Mouse (Mus musculus): ENCODE results near the gene St14.

St14 gene

GRCm38 (mm10) chr9:31122464-31123030, 9.1 kb downstream of the St14 start:
- DNase-seq (ENCODE audit: low read depth), result no peak

DNA sequence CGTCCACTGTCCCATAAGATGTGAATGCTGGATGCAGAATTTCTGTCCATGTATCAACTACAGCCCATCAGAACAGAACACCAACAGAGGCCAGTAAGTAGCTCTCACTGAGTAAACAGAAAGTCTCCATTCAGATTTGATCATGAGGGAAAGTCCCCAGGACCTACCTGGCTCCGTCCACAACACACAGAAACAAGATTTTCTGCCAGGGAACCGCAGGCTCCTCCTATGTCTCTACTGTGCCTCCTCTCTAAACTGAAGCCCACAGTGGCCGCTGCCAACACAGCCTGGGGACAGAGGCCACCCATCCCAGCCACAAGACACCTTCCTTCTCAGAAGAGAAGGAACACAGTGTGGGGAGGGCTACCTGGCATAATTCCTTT, 11.1 kb downstream of the St14 start:
- no peak for DNase-seq (ENCODE audit: low read depth)

DNA sequence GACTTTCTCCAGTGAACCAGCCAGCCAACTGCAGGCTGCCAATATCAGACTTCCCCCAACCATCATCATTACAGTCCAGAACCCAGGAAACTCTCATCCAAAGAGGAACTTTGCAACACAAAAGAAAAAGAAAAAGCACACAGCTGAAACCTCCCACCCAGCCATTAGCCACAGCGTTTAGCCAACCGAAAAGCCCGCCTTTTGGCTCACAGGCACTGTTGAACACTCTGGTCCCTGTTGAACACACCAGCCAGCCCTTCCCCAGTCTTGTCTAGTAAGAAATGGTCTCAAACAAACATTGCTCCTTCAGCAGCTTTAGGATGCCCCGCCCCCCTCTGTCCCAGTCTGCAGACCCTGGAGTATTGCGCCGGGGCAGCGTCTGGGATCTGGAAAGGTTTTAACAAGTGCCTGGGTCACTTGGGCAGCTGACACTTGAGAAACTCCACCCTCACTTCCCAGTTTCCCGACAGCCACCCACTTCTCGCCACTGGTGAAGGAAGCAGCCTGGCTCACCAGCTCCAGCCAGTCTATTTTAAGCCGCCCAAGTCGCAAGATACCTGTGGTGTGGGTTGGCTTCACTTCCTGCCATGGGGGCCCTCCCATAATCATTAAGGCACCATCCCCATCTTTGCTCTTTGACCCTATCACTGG, 11.6 kb downstream of the St14 start:
- no peak for DNase-seq (ENCODE audit: low read depth)

GRCm38 (mm10) chr9:31119405-31119804, 12.2 kb downstream of the St14 start:
- DNase-seq (ENCODE audit: low read depth), result no peak

DNA sequence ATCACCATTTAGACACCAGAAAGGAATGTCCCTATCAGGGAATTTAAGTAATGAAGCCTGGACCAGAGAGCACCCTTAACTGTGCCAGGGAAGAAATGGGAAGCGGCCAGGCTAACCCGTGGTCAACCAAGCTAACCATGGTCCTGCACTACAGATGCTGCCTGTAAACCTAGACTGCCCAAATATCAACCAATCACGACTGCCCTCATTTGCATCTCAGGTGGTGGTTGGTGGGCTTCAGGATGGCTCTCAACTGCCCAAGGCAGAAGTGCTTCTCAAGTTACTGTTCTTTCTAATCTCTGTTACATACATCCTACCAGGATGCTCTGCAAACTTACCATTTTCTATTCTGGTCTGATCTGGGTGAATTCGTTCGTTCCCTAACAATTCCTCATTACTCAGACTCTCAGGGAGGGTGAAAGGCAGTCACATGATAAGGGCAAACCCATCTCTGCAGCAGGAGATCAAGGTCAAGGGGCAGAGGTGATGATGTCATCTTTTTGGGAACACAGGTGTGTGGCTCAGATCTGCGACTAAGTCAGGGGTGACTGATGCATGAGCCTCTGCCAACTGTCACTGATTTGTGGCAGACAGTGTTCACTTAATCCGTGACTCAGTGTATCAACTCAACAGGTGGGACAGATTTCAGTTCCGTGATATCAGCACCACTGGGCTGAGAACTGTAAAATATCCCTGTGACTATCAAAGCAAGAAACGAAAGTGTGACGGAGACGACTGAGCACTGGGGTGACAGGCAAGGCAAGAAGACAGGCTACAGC, 12.9 kb downstream of the St14 start:
- DNase-seq (ENCODE audit: low read depth), result no peak

GRCm38 (mm10) chr9:31117488-31117887, 14.2 kb downstream of the St14 start:
- no peak for DNase-seq (ENCODE audit: low read depth)

DNA sequence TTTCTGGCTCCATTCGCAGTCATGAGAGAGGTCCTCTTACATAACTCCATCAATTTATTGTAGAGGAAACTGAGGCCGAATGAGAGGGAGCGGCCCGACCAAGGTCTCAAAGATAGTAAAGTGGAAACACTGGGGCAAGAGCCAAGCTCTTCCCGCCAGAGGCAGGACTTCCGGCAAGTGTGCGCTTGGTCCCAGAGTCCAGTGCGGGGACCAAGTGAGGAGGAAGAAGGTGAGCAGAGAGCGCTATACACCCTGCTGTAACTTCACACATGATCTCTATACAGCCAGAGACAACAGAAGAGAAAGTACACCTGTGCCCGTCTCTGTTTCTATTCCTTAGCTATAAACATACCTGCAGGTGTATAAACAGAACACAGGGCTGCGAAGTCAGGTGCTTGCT, 14.6 kb downstream of the St14 start:
- DNase-seq (ENCODE audit: low read depth), result no peak

DNA sequence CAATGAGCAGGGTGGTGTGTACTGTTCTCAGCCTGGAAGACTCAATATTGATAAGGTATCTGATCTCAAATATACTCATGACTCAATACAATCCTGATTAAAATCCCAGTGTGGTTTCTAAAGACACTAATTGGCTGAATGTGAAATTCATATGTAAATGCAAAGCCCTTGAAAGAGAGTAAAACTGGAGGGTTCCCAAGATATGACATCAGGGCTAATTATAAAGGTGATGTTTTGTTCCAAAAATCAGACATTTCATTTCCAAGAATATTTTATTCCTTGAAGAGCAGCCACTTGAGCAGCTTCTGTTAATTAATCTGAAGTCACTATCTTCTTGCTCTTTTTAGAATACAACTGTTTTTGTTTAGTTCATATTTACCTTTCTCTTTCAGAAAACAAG, 16.1 kb downstream of the St14 start:
- no peak for DNase-seq (ENCODE audit: low read depth)

- no peak for DNase-seq (ENCODE audit: low read depth)
Measured at GRCm38 (mm10) chr9:31108464-31108863, 23.2 kb downstream of the St14 start.

DNA sequence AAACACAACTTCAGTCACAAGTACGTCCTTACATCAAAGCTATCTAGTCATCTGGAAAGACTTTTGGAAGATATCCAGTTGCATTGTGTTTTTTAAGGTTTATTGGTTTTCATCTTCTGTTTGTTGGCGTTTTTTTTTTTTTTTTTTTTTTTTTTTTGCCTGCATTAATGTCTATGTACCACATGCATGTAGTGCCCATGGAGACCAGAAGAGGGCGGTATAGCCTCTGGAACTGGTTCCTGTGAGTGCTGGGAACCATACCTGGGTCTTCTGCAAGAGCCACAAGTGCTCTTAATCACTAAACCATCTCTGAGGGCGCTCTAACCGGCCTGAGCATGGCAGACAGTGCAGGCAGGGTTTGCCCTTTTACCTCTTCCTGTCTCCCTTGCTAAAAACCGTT, 33.5 kb downstream of the St14 start:
- DNase-seq (ENCODE audit: low read depth), result no peak

GRCm38 (mm10) chr9:31097088-31098082, 34.3 kb downstream of the St14 start:
- no peak for DNase-seq (ENCODE audit: low read depth)

DNA sequence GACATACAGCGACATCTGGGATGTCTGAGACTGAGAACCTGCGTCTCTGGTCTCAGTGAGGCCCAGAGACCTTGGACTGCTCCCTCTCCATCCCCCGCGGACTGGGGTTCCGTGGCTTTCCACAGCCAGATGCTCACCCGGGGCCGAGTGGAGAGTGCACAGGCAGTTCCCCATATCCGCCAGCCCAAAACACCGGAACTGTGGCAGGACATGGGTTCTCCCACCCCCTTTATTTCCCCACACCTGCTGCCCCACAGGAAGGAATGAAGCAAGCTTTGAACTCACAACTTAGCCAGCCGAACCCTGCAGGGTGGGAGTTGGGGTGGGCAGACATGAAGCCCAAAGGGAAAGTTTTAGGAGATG, 38.8 kb downstream of the St14 start:
- no peak for DNase-seq (ENCODE audit: low read depth)

DNA sequence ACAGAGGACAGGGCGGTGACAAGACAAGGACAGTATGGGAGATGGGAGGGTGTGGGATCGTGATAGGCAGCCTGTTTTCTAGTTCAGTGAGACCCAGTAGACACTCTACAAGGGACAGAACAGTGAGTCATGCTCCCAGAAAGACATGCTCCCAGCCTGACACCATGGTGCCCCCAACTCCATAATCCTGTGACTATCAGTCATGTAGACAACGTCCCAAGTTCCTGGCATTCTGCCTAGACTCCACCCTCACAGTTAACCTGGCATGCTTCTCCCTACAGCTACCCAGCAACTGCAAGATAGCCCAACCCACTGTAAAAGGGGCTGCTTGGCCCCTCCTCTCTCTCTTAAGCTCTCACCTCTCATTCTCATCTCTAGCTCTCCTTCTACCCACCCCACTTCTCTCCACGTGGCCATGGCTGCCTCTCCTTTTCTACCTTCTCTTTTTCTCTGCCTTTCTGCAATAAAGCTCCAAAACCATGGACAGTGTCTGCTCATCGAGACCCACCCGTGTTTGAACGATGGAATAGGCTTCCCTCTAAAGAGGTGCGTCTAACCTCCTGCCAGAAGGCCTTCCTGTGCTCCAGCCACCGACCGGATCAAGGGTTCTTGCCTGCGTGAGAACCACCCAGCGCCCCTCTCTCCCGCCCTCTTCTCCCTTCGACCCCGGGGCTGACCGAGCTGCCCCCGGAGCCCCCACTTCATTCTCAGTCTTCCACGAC, 39.4 kb downstream of the St14 start:
- no peak for DNase-seq (ENCODE audit: low read depth)

DNA sequence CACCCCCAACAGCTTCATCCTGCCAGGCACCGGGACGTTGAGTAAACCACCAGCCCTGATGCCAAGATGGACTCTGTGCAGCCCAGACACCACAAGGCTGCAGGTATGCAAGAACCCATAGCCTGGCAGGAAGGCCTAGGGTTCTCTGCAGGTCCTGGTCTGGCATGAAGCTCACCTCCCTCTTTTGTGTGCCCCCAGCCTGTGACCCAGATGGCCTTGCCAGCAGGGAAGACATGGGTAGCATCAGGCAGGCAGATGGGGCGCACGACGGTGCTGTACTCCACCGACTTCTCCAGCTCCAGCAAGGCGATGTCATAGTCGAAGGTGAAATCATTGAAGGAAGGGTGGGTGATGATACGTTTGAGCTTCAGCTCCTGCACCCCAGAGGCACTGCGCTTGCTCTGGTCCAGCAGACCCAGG, 40.5 kb downstream of the St14 start:
- DNase-seq (ENCODE audit: low read depth), result no peak

GRCm38 (mm10) chr9:31090081-31091023, 41.3 kb downstream of the St14 start:
- DNase-seq (ENCODE audit: low read depth), result no peak

DNA sequence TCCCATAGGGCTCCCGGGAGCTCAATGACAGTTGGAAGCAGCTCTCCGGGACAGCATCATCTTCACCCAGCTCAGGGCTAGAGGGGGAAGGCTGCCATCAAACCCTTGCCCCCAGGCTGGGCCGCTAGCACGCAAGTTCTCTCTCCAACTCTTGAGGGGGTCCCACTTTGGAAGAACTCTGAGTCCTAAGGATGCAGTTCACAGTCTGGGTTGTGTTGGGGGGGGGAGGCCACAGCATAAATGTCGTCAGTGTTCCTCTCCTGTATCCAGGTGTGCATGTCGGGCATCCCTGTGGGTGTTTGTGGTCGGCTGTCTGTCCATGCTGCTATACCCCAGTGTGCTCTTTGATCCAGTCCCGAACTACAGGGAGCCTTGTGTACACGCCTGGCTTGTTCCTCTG, 42.1 kb downstream of the St14 start:
- DNase-seq (ENCODE audit: low read depth), result no peak

DNA sequence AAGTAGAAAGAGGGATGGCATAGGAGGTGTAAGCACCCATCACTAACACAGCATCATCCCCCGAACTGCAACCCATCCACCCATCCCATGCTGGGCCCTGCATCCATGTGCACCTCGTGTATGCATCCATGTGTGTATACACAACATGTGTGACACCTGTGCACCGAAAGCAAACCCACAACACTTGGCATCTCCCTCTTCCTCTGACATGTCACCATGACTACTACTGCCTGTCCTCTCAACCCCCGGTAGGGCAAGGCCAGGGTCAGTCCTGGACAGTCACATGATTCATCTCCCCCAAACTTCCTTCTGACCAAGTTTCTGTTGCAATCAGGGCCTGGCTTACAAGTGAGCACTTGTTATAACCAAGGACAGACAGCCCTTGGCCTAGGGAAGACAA, 42.8 kb downstream of the St14 start:
- no peak for DNase-seq (ENCODE audit: low read depth)

DNA sequence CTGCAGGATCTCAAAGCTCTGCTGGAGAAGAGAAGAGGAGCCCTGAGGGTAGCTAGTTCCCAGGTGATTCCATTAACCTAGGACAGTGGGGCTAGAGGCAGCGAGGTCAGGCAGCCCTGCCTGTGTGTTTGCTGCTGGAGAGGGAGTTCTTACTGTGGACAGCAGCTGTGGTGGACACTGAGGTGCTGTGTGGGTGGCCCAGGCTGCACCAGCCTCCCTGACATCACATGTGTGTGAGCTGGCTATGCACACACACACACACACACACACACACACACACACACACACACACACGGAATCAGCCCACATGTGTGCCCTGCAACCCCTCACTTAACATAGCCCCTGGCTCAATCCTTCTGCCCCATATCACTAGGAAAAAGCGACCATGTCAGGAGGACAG, 43.5 kb downstream of the St14 start:
- no peak for DNase-seq (ENCODE audit: low read depth)

- no peak for DNase-seq (ENCODE audit: low read depth)
Measured at GRCm38 (mm10) chr9:31087466-31087865, 44.2 kb downstream of the St14 start.

DNA sequence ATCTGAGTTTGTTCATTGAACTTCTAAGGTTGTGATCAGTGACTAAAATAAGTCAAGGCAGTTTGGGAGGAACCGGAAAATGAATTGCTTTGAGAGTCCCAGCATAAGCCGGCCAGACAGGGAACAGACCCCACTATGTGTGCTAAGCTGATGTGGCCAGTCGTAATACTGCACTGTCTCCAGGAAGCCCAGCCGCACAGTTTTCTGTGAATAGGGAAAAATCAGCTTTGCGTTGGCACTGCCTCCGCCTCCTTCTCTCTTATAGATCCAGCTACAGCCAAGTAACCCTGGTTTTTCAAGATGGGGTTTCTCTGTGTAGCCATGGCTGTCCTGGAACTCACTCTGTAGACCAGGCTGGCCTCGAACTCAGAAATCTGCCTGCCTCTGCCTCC, 44.9 kb downstream of the St14 start:
- no peak for DNase-seq (ENCODE audit: low read depth)
